Mouse (Mus musculus) liver, adult (tissue): ENCODE data around the gene Gm26661.

Experiments used
- GATA4 ChIP-seq: IDR thresholded peaks from 2 replicates; pipeline ENCODE4 v1.6.1; 2014; ENCODE audit warnings: mild to moderate bottlenecking, low read length; ENCODE audit not compliant: insufficient replicate concordance

Gm26661 gene

DNA sequence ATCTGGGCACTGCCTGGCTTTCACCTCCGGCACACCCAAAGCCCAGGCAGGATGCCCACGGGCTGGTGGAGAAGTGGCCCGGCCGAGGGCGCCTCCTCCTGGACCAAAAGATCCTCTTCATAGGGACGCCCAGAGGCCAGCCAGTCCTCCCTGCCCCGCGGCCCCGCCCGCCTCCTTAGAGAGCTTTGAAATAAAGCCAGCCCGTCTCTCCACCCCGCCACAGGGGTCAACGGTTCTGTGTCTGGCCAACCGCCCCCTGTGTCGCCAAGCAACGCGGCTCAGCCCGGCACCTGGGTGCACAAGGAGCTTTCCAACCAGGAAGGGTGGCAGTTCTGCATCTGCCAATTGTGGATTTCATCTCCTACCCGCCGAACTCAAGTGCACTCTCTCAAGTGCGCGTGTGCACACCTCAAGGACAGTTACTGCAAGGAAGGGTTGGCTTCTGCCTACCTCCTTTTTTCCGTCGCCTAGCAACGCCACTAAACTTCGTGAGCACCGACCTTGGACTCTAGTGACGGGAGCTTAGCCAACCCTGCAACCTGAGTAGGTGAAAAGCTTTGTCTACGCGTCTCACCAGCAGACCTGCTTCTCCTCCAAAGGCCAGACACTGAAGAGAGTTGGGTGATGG lies at the start of gene Gm26661:
TSS of gene Gm26661 (plus strand) at position 56 of the 628 bp plus-strand sequence.
- no peak for TF ChIP-seq GATA4

GRCm38 (mm10) chr14:7748944-7749763 lies 42.2 kb upstream of the Gm26661 start:
- TF ChIP-seq GATA4, result no peak

GRCm38 (mm10) chr14:7749764-7750089 lies 41.7 kb upstream of the Gm26661 start:
- no peak for TF ChIP-seq GATA4

DNA sequence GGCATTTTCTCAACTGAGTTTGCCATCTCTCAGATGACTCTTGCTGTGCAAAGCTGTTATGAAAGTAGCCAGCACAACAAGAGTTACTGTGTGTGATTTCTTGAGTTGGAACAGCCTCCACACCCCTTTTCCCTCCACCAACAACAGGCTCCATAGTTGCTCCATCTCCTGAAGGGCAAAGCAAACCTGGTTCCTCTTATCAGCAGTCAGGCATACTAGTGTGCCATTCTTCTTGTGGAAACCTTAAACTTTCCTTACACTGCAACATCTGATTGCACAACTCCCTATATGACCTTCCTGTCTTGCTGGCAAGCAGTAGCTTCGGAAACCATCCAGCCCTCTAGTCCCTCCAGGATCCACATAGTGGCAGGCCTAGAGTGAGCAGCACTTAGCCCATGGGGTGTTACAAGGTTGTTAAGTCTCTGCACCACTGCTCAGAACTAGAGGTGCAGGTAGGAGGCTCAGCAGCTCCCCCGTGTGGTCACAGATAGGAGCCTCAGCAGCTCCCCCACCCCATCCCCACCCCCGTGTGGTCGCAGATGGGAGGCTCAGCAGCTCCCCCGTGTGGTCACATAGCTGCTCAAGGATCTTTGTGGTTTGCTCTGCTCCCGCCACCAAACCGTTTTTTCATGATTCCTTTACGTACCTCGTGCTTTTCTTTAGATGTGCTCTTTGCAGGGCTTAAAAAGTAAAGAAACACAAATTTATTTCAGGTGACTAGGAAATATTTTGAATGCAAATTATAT lies 25.6 kb upstream of the Gm26661 start:
- no peak for TF ChIP-seq GATA4

- peak; percentile 20; the same call in 1 of the 2 replicates for TF ChIP-seq GATA4
Measured at GRCm38 (mm10) chr14:7773714-7774389, 17.5 kb upstream of the Gm26661 start.

GRCm38 (mm10) chr14:7786073-7786472 lies 5.3 kb upstream of the Gm26661 start:
- no peak for TF ChIP-seq GATA4

DNA sequence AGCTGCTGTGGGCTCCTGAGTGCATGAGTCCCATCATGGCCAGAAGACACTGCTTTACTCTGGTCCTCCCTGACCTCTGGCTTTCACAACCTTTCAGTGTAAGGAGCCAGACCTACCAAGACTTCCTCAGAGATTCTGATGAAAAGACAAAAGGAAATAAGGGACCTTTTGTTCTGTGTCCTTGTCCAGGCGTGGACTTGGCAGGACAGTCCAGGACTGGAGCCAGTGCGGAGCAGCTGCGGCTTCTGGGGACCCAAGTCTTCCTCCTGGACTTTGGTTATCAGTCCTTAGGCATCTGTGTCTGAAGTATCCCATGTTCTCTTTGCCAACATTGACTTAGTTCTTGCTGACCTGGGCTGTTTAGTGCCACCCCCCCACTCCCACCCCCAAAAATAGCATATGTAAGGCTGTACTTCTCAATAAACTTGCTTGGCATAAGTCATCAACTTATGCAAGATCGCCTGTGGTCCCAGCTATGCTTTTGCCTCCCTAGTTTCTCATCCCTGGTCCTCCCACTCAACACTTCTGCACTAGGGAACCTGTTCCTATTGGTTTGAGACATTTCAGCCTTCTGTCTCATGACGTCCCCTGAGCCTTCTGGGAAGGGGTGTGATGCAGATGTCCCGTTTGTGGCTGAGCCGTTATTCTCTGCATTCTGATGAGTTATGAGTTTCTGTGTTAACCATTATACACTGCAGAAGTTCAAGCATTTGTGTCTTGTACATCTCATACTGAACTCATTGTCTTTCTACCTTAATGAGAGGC lies 1.9 kb upstream of the Gm26661 start:
- no peak for TF ChIP-seq GATA4

GRCm38 (mm10) chr14:7791061-7791531 lies 291 bp upstream of the Gm26661 start:
- no peak for TF ChIP-seq GATA4

DNA sequence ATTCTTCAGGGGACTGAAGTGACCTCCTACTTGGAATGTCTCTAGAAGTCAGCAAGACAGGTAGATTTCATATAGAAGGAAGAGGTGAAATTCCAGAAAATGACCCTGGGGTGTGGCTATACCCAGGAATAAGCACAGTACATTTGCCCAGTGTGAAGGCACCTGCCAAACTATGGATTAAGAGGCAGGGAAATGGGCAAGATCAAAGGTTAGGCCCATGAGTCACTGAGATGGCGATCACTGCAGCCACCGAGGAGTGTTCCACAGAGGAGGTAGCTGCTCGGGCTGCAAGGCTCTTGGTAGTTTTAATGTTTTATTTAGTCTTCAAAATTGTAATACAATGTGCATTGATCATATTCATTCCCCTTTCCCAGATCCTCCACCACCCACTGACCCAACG lies 4.6 kb downstream of the Gm26661 start:
- TF ChIP-seq GATA4, result no peak

DNA sequence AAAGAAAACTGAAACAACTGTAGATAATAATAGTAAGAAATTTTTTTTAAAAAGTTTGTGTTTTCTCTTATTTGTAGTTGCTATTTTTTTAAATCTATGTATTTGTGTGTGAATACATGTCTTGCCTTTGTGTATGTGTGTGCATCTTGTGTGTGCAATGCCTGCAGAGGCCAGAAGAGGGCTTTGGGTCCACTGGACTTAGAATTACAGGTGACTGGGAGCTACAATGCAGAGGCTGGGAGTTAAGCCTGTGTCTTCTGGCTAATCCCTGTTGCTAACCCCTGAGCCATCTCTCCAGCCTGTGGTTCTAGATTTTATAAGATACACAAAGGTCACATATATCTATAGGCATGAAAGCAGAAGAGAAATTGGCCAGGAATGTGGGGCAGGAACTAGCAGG lies 9.2 kb downstream of the Gm26661 start:
- no peak for TF ChIP-seq GATA4

DNA sequence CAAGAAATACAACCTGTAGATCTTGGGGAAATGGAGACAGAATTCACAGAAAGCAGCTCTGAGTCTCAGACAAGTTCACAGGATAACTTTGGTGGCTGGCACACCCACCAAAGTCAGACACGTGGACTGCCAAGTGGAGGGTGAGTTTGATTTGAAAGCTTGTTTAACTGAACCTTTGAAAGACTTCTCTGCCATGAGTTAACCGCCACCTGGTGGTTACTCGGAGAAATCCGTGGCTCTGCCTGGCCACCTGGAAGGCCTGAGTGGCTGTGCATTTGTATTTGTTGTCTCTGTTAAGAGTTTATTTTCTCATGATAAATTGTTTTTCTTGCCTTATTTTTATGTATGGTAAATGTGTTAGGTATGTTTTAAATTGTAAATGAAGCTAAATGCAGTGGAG lies 10.4 kb downstream of the Gm26661 start:
- no peak for TF ChIP-seq GATA4

- TF ChIP-seq GATA4, result no peak
Measured at GRCm38 (mm10) chr14:7803874-7804557, 12.6 kb downstream of the Gm26661 start.

- TF ChIP-seq GATA4, result no peak
Measured at GRCm38 (mm10) chr14:7804558-7804905, 13.1 kb downstream of the Gm26661 start.

- no peak for TF ChIP-seq GATA4
Measured at GRCm38 (mm10) chr14:7807711-7808110, 16.3 kb downstream of the Gm26661 start.
